Mouse (Mus musculus): Measurements from ENCODE around the gene Mcidas.

The Mcidas gene

GRCm38 (mm10) chr13:112993531-112994152 lies at the start of gene Mcidas:
TSS of gene Mcidas (plus strand) at chr13:112993845.
- CTCF ChIA-PET, result no interaction called here

GRCm38 (mm10) chr13:112945312-112945711 lies 48.3 kb upstream of the Mcidas start:
- CTCF ChIA-PET, result no interaction called here

GRCm38 (mm10) chr13:112945900-112946299 lies 47.7 kb upstream of the Mcidas start:
- CTCF ChIA-PET, result no interaction called here

- CTCF ChIA-PET, result no interaction called here
These were observed 39.6 kb upstream of the Mcidas start for GRCm38 (mm10) chr13:112954067-112954466.

- CTCF ChIA-PET, result no interaction called here
These were observed 30.6 kb upstream of the Mcidas start for GRCm38 (mm10) chr13:112963081-112963480.

- CTCF ChIA-PET, result no interaction called here
These were observed 29.2 kb upstream of the Mcidas start for GRCm38 (mm10) chr13:112964421-112964820.

- CTCF ChIA-PET, result no interaction called here
These were observed 26.4 kb upstream of the Mcidas start for GRCm38 (mm10) chr13:112967267-112967666.

- CTCF ChIA-PET, result no interaction called here
These were observed 16.9 kb upstream of the Mcidas start for GRCm38 (mm10) chr13:112976720-112977119.

- CTCF ChIA-PET, result no interaction called here
These were observed 7.8 kb upstream of the Mcidas start for GRCm38 (mm10) chr13:112985605-112986450.

GRCm38 (mm10) chr13:112986451-112986950 lies 7.1 kb upstream of the Mcidas start:
- CTCF ChIA-PET, result interaction anchor here (0.6 kb wide), 1 partner anchor 60 kb away, joined by 8 read pairs; no protein-coding TSS in a partner anchor

- CTCF ChIA-PET, result no interaction called here
These were observed 6.1 kb upstream of the Mcidas start, which contains the start of gene Ccno for GRCm38 (mm10) chr13:112987532-112987943. TSS of gene Ccno (plus strand) at chr13:112987802.

- CTCF ChIA-PET, result no interaction called here
These were observed 5.7 kb upstream of the Mcidas start for GRCm38 (mm10) chr13:112987991-112988390.

- CTCF ChIA-PET, result interaction anchor here (0.6 to 0.7 kb wide), 2 partner anchors 115 to 1013 kb away, joined by 4 to 5 read pairs; no protein-coding TSS in a partner anchor
These were observed 4.8 kb upstream of the Mcidas start for GRCm38 (mm10) chr13:112988866-112989265.

- CTCF ChIA-PET, result no interaction called here
These were observed 4.1 kb upstream of the Mcidas start for GRCm38 (mm10) chr13:112989541-112989940.

- CTCF ChIA-PET, result interaction anchor here (1.1 kb wide), 1 partner anchor 41 kb away, joined by 5 read pairs; no protein-coding TSS in a partner anchor
These were observed 3.3 kb upstream of the Mcidas start for GRCm38 (mm10) chr13:112990346-112990745.

GRCm38 (mm10) chr13:112994191-112994590 lies 546 bp downstream of the Mcidas start:
- CTCF ChIA-PET, result no interaction called here

- CTCF ChIA-PET, result interaction anchor here (0.5 to 0.6 kb wide), 2 partner anchors 38 to 54 kb away, joined by 7 read pairs; partner anchors contain the start of gene Cdc20b
These were observed 2.8 kb downstream of the Mcidas start for GRCm38 (mm10) chr13:112996407-112996806.

GRCm38 (mm10) chr13:112997369-112997768 lies 3.7 kb downstream of the Mcidas start:
- CTCF ChIA-PET, result no interaction called here

- CTCF ChIA-PET, result no interaction called here
These were observed 5.0 kb downstream of the Mcidas start for GRCm38 (mm10) chr13:112998427-112999201.

- CTCF ChIA-PET, result interaction anchor here (0.7 kb wide), 1 partner anchor 1519 kb away, joined by 11 read pairs; no protein-coding TSS in a partner anchor
These were observed 6.4 kb downstream of the Mcidas start for GRCm38 (mm10) chr13:113000090-113000489.

- CTCF ChIA-PET, result interaction anchor here (0.7 kb wide), 1 partner anchor 1520 kb away, joined by 11 read pairs; no protein-coding TSS in a partner anchor
These were observed 7.1 kb downstream of the Mcidas start for GRCm38 (mm10) chr13:113000576-113001318.
